Mouse (Mus musculus): ENCODE measurements around the gene Smagp.
A peak's percentile ranks its signal among the peaks of the same experiment; 100 is the strongest.

The Smagp gene

GRCm38 (mm10) chr15:100636700-100637501 lies at the start of gene Smagp:
Gene Smagp (minus strand): TSS chr15:100636940.
- no peak for TF ChIP-seq GATA4 (IDR thresholded peaks at IDR 0.05; ENCODE audit: insufficient replicate concordance, low read length)

GRCm38 (mm10) chr15:100686434-100686833 lies 49.7 kb upstream of the Smagp start:
- no peak for TF ChIP-seq GATA4 (IDR thresholded peaks at IDR 0.05; ENCODE audit: insufficient replicate concordance, low read length)

DNA sequence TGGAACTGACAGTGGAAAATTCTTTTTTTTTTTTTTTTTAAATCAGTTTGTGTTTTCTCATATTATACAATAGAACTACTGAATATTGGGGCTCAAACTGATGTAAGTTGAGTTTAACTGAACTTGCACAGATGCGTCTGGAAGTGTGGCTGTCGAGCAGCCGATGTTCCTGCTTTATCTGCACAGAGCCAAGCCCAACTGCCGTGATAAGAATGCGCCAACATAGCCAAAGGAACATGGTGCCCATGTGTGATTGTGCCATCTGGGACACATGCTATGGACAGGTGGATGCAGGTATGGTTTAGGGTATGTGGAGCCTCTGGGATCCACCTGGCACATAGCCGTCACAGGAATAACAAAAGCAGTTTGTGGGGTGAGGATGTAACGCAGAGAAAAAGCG lies 49.1 kb upstream of the Smagp start:
- TF ChIP-seq GATA4 (IDR thresholded peaks at IDR 0.05; ENCODE audit: insufficient replicate concordance, low read length) = no peak

- TF ChIP-seq GATA4 (IDR thresholded peaks at IDR 0.05; ENCODE audit: insufficient replicate concordance, low read length) = no peak
Measured at GRCm38 (mm10) chr15:100685255-100685654, 48.5 kb upstream of the Smagp start.

DNA sequence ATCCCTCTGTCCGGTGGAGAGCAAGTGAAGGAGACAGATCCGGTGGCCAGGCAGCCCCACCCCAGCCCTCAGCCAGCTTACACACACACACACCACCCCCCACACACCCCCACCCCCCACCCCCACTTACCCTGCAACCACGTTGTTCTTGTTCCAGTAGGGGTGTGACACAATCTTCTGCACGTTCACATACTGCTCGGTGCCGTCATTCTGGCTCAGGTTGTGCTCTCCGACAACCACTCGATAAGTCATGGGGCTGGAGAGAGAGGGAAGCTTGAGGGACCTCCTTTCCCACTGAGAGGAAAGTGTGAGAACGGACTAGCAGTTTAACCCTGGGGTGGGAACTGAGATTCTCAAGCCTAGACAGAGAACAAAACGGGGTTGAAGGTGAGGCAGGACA lies 47.7 kb upstream of the Smagp start:
- no peak for TF ChIP-seq GATA4 (IDR thresholded peaks at IDR 0.05; ENCODE audit: insufficient replicate concordance, low read length)

GRCm38 (mm10) chr15:100683041-100683440 lies 46.3 kb upstream of the Smagp start:
- TF ChIP-seq GATA4 (IDR thresholded peaks at IDR 0.05; ENCODE audit: insufficient replicate concordance, low read length) = 0 out of 2 replicates have a peak, but pooled peaks have one; percentile 12

DNA sequence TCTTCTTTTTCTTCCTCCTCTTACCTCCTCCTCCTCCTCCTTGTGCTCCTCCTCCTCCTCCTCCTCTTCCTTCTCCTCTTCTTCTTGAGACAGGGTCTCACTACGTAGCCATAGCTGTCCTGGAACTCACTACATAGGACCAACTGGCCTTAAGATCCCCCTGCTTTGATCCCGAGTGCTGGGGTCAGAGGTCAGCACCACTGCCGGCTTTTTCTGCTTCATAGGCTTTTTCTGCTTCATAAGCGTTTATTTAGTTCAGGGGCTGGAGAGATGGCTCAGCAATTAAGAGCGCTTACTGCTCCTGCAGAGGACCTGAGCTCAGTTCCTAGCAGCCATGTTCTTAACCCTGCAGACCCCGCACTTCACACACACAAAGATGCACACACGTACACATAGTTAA lies 45.0 kb upstream of the Smagp start:
- TF ChIP-seq GATA4 (IDR thresholded peaks at IDR 0.05; ENCODE audit: insufficient replicate concordance, low read length) = no peak

DNA sequence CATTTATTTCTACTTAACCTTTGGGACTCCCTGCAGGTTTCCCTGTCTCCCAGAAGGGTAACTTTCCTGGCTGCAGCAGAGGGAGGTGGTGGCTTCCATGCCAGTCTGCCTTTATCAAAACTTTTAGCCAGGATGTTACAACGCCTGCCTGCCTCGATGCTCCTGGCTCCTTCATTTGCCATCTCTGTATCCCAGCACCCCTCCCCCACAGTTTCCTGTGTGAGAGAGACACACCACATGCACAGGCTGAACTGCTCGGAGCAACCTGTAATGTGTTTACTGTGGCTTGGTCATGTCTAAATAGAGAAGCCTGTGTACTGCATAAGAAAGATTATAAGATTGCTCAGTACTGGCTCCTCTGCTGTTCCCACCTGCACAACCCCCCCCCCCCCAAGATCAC lies 43.6 kb upstream of the Smagp start:
- no peak for TF ChIP-seq GATA4 (IDR thresholded peaks at IDR 0.05; ENCODE audit: insufficient replicate concordance, low read length)

- no peak for TF ChIP-seq GATA4 (IDR thresholded peaks at IDR 0.05; ENCODE audit: insufficient replicate concordance, low read length)
Measured at GRCm38 (mm10) chr15:100679005-100679404, 42.3 kb upstream of the Smagp start.

DNA sequence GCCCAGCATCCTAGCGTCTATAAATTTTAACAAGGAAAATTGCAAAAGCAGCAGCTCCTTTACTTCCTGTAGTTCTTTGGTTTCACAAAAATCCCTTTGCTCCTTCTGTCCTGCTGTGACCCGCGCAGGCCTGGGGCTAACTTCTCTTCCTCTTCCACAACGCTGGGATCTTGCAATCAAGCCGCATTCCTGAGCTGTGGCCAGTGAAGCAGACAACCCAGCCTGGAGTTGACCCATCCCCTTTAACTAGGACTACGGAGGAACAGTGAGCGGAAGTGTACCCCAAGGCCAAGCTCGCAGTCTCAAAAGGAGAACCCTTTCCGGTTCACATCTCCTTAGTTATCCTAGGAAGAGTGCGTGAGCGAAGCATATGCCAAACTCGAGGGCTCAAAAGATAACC lies 41.8 kb upstream of the Smagp start:
- TF ChIP-seq GATA4 (IDR thresholded peaks at IDR 0.05; ENCODE audit: insufficient replicate concordance, low read length) = no peak; the same call in 1 of the 2 replicates

- no peak for TF ChIP-seq GATA4 (IDR thresholded peaks at IDR 0.05; ENCODE audit: insufficient replicate concordance, low read length)
Measured at GRCm38 (mm10) chr15:100677675-100678074, 40.9 kb upstream of the Smagp start.

DNA sequence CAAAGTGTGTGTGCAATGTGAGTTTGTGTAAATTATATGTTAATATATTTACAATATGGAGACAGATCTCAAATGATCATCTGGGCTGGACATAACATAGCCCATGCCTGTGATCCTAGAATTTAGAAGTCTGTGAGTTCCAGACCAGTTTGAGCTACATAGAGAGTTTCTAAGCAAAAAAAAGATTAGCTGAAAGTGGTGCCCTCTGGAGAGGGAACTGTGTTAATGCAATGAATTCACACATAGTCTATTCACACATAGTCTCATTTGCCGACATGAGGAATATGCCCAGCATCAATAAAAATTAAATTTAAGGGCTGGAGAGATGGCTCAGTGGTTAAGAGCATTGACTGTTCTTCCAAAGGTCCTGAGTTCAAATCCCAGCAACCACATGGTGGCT lies 39.8 kb upstream of the Smagp start:
- no peak for TF ChIP-seq GATA4 (IDR thresholded peaks at IDR 0.05; ENCODE audit: insufficient replicate concordance, low read length)

DNA sequence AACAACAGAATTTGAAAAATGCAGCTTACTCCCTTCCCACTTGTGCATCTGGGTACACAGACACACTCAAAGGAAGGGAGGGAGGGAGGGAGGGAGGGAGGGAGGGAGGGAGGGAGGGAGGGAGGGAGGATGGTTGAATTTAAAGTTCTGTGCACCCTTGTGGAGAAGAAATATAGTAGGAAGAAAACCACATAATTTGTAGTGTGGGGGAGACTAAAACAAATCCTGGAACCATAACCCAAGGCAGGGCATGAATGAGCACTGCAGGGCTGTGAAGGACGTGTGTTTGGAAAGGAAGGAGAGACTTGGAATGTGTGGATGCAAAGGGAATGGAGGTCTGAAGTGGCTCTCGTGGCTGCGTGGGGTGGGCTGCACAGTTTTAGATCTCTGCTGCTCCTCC lies 38.7 kb upstream of the Smagp start:
- TF ChIP-seq GATA4 (IDR thresholded peaks at IDR 0.05; ENCODE audit: insufficient replicate concordance, low read length) = no peak

DNA sequence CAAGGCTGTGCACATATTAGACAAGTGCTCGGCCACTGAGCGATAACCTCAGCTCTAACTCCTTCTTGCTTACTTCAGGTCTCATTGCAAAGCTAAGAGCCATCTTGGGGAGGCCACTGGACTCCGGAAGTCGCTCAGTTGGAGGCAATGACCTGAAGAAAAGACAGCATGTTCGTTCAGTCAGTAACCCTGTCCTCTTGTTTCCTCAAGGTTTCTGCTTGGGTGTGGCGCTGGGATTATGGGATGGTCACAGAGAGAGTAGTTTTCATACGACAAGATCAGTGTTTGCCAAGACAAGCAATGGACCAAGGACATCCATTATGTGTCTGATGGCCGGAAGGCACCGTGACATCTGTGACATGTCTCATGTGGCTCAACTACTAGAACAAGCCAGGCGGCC lies 37.8 kb upstream of the Smagp start:
- no peak for TF ChIP-seq GATA4 (IDR thresholded peaks at IDR 0.05; ENCODE audit: insufficient replicate concordance, low read length)

GRCm38 (mm10) chr15:100673585-100674391 lies 37.0 kb upstream of the Smagp start:
- TF ChIP-seq GATA4 (IDR thresholded peaks at IDR 0.05; ENCODE audit: insufficient replicate concordance, low read length) = peak; percentile 96; the same call in 1 of the 2 replicates

DNA sequence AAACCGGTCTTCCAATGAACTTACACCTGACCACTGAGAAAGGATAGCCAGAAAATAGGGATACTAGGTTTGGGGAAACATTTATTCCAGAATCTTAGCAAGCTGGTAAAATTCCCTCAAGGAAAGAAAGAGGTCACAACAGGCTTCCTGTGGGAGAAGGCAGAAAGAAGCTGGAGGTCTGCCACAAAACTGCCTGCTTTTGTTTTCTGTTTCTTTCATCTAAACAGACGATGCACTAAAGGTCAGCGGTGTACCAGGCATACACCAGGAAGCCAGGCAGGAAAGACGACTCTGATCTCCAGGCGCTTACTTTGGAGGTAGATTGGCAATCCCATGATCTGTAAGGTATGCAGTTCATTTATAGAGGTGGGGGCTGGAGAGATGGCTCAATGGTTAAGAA lies 34.1 kb upstream of the Smagp start:
- TF ChIP-seq GATA4 (IDR thresholded peaks at IDR 0.05; ENCODE audit: insufficient replicate concordance, low read length) = no peak
